Mouse (Mus musculus) E14TG2a.4 (cell line): Measurements from ENCODE around the gene Hltf.

Experiments
- CTCF ChIP-seq: conservative IDR thresholded peaks from 2 replicates; pipeline ENCODE4 v1.5.1; 2014; ENCODE audit warnings: low read length
- NANOG ChIP-seq: IDR thresholded peaks from 2 replicates; pipeline ENCODE4 v1.6.1; 2014; ENCODE audit warnings: borderline replicate concordance, low read length, mixed read lengths
- POU5F1 ChIP-seq: IDR thresholded peaks from 2 replicates; pipeline ENCODE4 v1.6.1; 2014; ENCODE audit warnings: low read length, borderline replicate concordance

- TF ChIP-seq CTCF (no peak), POU5F1 (no peak), NANOG (no peak)
Observed at GRCm38 (mm10) chr3:20143726-20144125, 86.1 kb downstream of the Hltf start.
